In genomic region chr2:59843156-59843555, GRCm38 (mm10) we compare ENCODE assay signal across 26 mouse cellular contexts. TPM values are rescaled to one million over a fixed set of nuclear protein-coding genes. Genes with fewer than 3 reads are reported as not detected.
A peak's percentile ranks its signal among the peaks of the same experiment; 100 is the strongest.
DNase-seq lines count a peak whose midpoint lies in the region; ATAC-seq and TF ChIP-seq lines count a peak whose summit lies in the region.
"Had no signal": no experiment of that assay in that cellular context is flagged by ENCODE, and none has a peak within 500 bp of the region (broad histone marks: within the 10 kb centered on the region; RNA-seq: fewer than 3 reads in every experiment).

No protein-coding gene starts in this region.

- WGBS in kidney, embryonic 16.5 days, result 89% methylated on average over 21 of the region's 21 CpGs
- WGBS in thymus, adult 2 months, result 98% methylated on average over 21 of the region's 21 CpGs

- peaks cover 8% of the 10 kb centered on the region for H3K4me1 ChIP-seq in kidney, embryonic 16.5 days (ENCODE audit: insufficient read depth, low read length)
- H3K4me1 ChIP-seq in thymus, adult 2 months (replicated peaks; ENCODE audit: control insufficient read depth, insufficient read depth, low read length), result peaks cover 4% of the 10 kb centered on the region; the same call in 1 of the 2 replicates

- no peak for TF ChIP-seq POLR2A in thymus, adult 2 months (IDR thresholded peaks at IDR 0.05; ENCODE audit: control insufficient read depth, extremely low read depth, insufficient read depth, low read length, poor library complexity)

- no peak overlapping the region for H3K4me2 ChIP-seq in kidney, embryonic 16.5 days (replicated peaks; ENCODE audit: low read depth, low read length)
- H3K4me2 ChIP-seq: embryonic facial prominence, embryonic 15.5 days; forebrain, embryonic 12.5 days; hindbrain, embryonic 13.5 days; liver, embryonic 15.5 days; lung, embryonic 15.5 days; midbrain, embryonic 11.5 days had no signal

- no peaks in the 10 kb centered on the region for H3K9me3 ChIP-seq in kidney, embryonic 16.5 days (ENCODE audit: low read length)
- H3K9me3 ChIP-seq: embryonic facial prominence, embryonic 10.5 days; embryonic facial prominence, embryonic 15.5 days; forebrain, embryonic 12.5 days; hindbrain, embryonic 13.5 days; liver, embryonic 15.5 days; lung, embryonic 15.5 days had no signal

- no peak for TF ChIP-seq CTCF in thymus, adult 2 months (IDR thresholded peaks at IDR 0.05; ENCODE audit: borderline replicate concordance, control insufficient read depth, extremely low read depth, insufficient read depth, low read length, poor library complexity)

- H3K9ac ChIP-seq in kidney, embryonic 16.5 days (replicated peaks; ENCODE audit: low read length), result no peak overlapping the region
- H3K9ac ChIP-seq: embryonic facial prominence, embryonic 15.5 days; forebrain, embryonic 12.5 days; hindbrain, embryonic 13.5 days; liver, embryonic 15.5 days; lung, embryonic 15.5 days had no signal

- no peak overlapping the region for H3K27ac ChIP-seq in kidney, embryonic 16.5 days (ENCODE audit: low read length)
- H3K27ac ChIP-seq in thymus, adult 2 months (ENCODE audit: control insufficient read depth, insufficient read depth, low read length), result no peak overlapping the region
- H3K27ac ChIP-seq: forebrain, embryonic 12.5 days; hindbrain, embryonic 13.5 days; liver, embryonic 15.5 days; lung, embryonic 15.5 days had no signal

- ATAC-seq in kidney, embryonic 16.5 days (ENCODE audit: low FRiP score, low TSS enrichment), result no peak
- ATAC-seq: midbrain, embryonic 16.5 days; Patski had no signal

- DNase-seq in kidney, adult 18-20 months, result peak; percentile 22
- peak; percentile 35 for DNase-seq in thymus, postnatal 14 days
- DNase-seq in thymus, adult 2 months, result no peak
- DNase-seq in MEL-GATA-1-ER (ENCODE audit: extremely low read depth, low read depth), result peak; percentile 21
- peak; percentile 27 for DNase-seq in testis, postnatal 14 days (ENCODE audit: low spot score)
- no peak for DNase-seq in cerebellum, adult 9-11 months
- DNase-seq in urinary bladder, postnatal 25 days (ENCODE audit: low spot score), result no peak
- DNase-seq: adrenal gland, adult 2 months; adrenal gland, postnatal 36 days; cerebellum, adult 2 months; cerebellum, postnatal 25 days; gastrocnemius, postnatal 10 days; heart, postnatal 4 days; liver; right cerebral cortex, adult 18-20 months; thymus, postnatal 25 days had no signal

- peaks cover 57% of the 10 kb centered on the region for H3K36me3 ChIP-seq in kidney, embryonic 16.5 days (ENCODE audit: insufficient read depth, low read length)
- H3K36me3 ChIP-seq in thymus, adult 2 months (ENCODE audit: control insufficient read depth, insufficient read depth, low read length), result no peaks in the 10 kb centered on the region; the same call in 1 of the 2 replicates

- no peaks in the 10 kb centered on the region for H3K27me3 ChIP-seq in kidney, embryonic 16.5 days (ENCODE audit: insufficient read depth, low read length)
- H3K27me3 ChIP-seq in thymus, adult 2 months (ENCODE audit: control insufficient read depth, insufficient read depth, low read length), result no peaks in the 10 kb centered on the region
- H3K27me3 ChIP-seq: embryonic facial prominence, embryonic 15.5 days; hindbrain, embryonic 13.5 days; liver, embryonic 15.5 days; lung, embryonic 15.5 days; Patski had no signal

- no peak overlapping the region for H3K4me3 ChIP-seq in kidney, embryonic 16.5 days (ENCODE audit: low read length)
- H3K4me3 ChIP-seq in thymus, adult 2 months (ENCODE audit: control insufficient read depth, insufficient read depth, low read length), result no peak overlapping the region
- H3K4me3 ChIP-seq: embryonic facial prominence, embryonic 10.5 days; embryonic facial prominence, embryonic 15.5 days; forebrain, embryonic 12.5 days; hindbrain, embryonic 13.5 days; liver, embryonic 15.5 days; lung, embryonic 15.5 days had no signal

RNA-seq across cellular contexts. Expression of gene Wdsub1, which starts 39.2 kb away (rescaled TPM):
- 41.9 and 47.4 TPM in 2 replicates for polyA plus RNA-seq in kidney, embryonic 16.5 days (2015; fragmentation: Nextera tagmentation; extraction: Ambion mirVana)
- 45.6 and 46.8 TPM in 2 replicates for polyA plus RNA-seq in thymus, adult 2 months (2012; rRNA removed)

Comparison
In these comparisons a context has a peak if more than half of its experiments do, and no peak if none do; other contexts are left out.
1. DNase-seq: peak in kidney, adult 18-20 months (single experiment), thymus, postnatal 14 days (single experiment), MEL-GATA-1-ER (single experiment) and testis, postnatal 14 days (single experiment); none in thymus, adult 2 months (single experiment), cerebellum, adult 9-11 months (single experiment) and urinary bladder, postnatal 25 days (single experiment).